Mouse (Mus musculus) natural killer cell, adult 2 months (primary cell): ENCODE data around the gene Ado.
A peak's percentile ranks its signal among the peaks of the same experiment; 100 is the strongest.

ENCODE experiments used
- DNase-seq, 2 experiments: peaks; one replicate each; pipeline ENCODE4 v3.0.0; 2022; ENCODE audit warnings: low spot score in 2 of 2

Ado gene

DNA sequence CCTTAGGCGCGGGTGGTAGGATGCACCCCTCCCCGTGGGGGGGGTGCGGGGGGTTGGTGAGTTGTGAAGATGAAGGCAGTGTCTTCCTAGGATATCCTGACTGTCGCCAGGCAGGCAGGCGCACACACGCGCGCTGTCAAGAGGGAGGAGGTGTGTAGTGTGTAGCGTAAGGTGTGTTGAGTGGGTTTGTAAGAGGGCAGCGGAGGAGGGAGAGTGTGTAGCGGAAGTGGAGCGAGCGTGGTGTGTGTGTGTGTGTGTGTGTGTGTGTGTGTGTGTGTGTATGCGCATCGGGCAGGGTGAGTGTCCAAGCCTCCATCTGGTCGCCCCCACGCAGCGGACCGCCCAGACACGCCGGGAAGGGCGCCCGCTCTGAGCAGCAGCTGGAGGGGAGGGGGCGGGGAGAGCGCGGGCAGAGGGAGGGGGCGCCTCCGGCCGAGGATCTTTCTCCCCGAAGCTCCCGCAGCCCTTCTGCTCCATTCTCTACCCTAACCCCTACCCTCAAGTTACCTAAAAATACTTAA is 12.1 kb downstream of the Ado start:
- peak; percentile 64 to 73 for DNase-seq

DNA sequence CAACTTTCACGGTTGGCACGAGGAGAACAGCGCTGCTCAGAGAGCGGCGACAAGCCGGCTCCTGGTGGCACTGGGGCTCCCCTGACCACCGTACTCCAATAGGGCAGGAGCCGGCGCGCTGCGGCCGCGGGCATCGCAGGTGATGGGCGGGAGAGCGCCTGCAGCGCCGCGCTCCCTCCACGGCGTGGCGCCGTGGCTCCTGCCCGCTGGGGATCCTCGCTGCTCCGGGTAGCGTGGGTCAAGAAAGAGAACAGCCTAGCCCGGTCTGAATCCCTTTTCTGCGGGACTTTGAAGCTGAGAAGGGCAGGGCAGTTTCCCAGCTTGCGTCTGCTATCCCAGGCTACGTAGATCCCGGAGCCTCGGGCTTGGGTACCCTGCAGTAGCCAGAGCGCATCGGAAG is 12.8 kb downstream of the Ado start:
- DNase-seq: peak; percentile 70 to 75

DNA sequence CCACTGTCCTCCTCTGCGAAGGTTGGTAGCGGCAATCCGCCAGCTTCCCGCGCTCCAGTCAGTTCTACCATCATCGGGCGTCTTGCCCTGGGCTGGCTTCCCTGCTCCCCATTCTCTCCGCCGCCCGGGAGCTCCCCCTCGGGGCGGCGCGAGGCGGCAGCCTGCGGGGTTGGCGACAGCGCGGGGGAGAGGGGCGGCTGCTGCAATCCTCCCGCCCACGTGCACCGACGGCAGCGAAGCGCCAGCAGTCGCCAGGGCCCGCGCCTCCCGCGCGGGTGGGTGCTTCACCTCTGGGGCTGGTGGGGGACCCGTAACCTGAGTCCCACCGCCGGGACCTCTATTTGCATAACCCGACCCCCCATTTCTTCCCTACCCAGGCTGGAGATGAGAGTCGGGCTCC is 13.5 kb downstream of the Ado start, which contains the start of gene Egr2:
Egr2 (plus strand) TSS at position 220 of the 400 bp plus-strand sequence.
- peak; percentile 9 to 22 for DNase-seq

DNA sequence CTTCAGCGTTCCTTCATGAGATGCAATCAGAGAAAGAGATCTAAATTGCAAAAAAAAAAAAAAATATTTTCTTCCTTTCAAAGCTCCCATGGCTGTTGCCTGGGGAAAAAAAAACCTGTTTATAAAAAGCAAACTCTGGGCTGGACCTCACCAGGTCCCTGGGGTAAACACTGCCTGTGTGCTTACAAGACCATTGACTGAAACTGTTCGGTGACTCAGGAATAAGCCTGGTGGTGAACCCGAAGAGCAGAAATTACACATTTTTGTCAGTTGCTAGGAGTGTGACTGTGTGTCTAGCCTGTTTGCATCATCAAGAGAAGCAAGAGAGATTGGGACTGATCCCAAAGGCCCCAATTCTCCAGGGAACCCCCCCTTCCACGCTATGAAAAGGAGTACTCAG is 19.0 kb downstream of the Ado start:
- DNase-seq: no peak

DNA sequence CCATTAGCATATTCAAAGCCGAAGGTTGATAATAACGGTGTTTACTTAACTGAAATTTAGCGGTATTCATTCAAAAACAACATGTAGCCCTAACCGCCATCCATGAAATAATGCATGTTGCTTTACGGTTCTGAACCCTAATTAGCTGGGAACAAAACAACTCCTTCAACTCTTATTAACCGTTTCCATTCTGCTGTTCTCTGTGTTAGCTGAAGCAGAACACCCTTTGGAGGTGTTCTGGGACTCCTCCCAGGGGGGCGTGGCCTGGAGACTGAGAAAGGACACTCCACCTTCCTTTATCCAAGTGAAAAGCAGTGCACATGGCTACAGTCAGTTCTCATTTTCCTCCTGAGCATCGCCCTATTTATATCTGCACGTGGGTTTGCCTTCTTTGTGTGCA is 22.3 kb downstream of the Ado start:
- no peak for DNase-seq

DNA sequence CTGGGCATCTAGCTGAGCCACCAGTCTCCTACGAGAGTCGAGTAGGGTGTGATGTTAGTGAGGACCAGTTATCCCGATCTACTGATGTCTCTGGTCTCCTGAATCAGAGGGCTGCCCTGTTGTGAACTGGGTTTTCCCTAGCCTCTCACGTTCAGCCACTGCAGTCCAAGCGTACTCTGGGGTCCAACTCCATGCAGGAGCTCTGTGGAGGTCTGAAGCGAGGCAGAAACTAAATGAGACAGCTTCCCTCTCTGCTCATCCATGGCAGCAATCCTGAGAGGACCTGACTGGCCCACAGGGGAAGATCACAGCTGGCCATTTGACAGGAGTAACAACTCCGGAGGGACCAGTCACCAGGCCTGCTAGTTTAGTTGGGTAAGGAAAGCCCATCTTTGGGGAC is 24.1 kb downstream of the Ado start:
- no peak for DNase-seq

DNA sequence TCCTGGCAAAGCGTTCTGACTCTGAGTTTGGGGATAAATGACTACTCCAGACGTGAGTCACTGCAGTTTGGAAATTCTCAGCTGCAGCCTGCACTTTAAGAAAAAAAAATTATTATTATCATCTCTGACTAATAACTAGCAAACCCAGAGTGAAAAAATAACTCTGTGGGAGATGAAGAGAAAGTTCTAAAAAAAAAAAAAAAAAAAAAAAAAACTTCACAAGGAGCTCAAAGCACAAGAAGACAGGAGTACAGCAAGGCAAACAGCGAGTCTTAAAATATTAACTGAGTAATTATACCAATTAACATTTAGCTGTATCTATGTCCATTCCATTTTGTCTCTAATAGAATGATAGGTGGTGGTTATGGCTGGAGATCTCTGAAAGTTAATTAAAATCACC is 24.6 kb downstream of the Ado start:
- DNase-seq: no peak

DNA sequence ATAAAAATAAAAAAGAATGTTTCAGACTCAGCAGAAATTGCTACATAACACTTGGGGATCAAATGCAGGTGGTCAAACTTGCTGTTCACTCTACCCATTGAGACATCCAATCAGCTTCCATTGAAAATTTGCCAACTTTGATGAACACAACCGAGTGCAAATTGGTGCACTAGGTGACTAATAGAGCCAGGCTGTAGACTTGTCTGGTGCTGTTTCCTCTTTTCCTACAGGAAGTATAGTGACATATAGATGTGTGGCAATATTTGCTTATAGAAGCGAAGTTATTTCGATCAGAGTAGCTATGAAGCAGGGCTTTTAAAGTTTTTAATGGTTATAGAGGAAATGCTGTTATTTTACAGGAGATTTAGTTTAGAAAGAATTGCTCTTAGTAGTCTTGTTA is 30.0 kb downstream of the Ado start:
- no peak for DNase-seq

DNA sequence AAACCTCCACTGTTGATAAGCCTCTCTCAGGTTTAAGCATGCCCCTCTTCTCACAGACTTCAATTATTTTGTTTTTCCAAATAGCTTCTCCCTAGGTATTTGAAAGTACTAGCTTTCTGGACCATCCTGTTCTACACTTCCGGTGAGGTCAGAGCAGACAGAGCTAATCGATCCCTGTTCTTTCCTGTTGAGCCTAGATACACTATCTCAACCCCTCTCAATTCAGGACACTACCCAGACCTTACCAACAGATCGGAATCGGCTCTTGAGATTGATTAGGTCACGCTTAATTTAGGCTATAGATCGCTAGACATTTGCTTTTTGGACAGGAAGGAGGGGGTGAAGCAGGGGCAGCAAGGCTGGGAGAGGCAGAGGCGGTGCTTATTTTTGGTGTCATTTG is 35.9 kb downstream of the Ado start:
- no peak for DNase-seq

DNA sequence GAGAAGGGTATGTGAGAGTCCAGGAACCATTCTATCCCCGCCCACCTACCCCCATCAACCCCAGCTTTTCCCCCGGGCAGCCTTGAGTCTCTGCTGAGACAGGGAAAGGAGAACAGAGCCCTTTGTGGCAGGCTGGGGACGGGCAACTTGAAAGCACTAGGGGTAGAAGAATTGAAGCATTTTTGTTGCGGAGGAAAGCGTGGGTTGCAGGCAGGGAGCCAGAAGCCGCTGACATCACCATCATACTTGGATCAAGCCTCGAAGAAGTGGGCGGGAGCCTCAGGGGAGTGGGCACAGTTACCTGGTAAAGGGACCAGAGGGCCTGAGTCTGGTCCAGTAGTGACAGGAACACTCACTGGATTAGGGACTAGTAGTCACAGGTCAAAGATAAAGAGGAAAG is 36.5 kb downstream of the Ado start:
- no peak for DNase-seq

DNA sequence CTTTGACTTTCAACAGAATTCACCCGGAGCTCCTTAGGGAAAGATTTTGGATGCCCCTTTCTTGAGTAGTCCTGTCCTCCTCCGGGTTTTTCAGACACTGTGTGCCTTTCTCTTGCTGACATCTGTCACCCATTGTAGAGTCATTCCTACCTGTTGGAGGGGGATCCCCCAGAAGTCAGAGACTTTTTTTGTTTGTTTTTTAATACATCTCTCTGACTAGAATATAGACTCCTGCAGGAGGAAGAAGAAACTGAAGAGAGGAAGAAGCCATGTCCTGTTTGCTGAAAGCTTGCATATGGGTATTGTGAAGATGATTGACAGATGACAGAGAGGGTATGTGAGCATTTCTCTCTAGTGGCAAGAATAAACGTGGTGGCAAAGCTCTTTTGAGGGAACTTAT is 43.5 kb downstream of the Ado start:
- DNase-seq: no peak

DNA sequence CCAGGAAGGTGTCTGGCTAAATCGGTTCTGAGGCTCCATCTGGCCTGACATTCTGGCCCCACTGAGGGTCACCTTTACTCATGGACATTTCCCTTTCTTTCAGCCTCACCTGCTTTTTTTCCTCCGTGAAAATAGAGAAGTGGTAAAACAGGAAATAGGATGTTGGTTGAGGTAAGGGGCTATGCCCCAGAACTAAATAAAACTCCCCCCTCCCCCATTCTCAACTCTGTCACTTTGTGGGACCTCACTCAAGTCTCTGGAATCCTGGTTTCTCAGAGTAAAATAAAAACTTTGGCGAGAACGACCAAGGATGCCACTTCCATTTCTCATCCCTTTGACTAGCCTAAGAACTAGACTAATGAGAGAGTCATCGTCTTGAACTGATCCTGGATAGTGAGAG is 44.7 kb downstream of the Ado start:
- no peak for DNase-seq

DNA sequence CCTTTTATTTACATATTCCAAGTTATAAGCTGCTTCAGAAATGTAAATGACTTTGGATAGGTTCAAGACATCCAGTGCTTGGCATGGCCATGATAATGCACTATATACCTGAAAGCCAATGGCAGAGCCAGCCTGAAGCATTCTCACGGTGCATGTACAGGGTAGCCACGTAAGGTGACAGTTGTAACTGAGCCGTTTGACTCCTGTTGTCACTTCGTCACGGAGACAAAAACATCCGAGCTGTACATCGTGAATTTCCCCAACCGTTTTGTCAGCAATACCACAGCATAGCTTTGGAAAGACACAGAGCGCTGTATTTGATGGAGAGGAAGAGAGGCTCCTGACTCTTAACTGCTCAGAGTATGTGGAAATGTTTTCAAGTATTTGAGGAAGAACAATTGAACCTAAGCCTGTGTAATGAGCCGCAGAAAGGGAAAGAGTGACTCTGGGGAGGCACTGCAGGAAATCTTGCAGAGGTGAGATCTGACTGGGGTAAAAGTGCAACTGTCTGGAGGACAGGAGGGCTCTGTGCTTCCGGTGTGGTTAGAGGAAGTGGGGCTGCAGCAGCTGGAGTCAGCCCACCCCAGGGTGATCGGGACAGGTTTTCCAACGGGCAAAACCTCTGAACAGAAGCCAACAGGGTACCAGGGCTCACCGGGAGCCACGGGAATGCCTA is 45.3 kb downstream of the Ado start:
- peak; percentile 33 to 44 for DNase-seq

DNA sequence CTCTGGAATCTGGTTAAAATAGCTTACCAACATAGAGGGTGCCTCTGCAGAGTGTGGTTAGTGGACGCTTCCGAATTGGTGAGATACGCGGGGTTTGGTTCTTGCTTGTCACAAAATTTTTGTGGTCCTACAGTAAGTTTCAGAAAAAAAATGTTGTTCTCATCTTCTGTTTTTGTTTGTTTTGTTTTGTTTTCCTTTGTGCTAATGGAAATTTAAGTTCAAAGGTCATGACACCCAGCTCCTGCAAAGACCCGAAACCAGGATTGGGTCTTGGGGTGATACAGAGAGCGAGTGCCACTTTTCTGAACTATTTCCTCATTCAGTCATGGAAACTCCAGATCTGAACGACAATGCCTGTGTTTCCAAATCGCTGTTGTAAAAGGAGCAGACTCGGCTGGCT is 50.8 kb downstream of the Ado start:
- no peak for DNase-seq

DNA sequence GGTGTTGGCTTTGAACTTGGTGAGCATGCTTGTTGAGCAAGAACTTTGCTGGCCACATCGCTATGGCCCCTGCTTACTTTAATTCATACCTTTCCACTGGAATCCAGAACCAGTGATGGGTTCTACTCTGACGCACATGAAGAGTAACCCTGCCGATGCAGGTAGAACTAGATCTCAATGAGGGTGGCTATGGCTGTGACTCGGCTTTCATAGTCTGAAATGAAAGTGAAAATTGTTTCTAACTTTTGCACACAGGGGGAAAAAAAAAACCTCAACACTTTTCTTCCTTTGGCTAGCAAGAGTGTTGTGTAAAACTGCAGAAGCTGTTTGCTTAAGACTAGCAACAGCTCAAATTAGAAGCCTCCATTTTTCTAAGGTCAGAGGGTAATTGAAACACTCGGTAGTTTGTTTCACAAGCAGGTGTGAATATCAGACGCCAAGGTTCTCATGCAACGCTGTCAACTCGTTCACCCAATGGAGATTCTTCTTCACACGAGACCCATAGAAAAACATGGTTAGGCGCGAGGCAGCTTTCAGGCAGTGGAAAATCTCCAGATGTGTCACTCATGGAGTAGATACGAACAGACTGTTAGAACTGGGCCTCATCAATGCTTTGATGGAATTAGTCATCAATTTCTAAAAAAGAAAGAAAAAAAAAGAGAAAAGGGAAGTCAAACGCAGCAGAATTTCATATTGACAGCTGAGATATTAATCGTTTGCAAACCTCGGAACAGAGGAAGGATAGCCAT is 51.4 kb downstream of the Ado start:
- peak in 1 of 2 experiments; percentile 10 for DNase-seq
